8 mouse cellular contexts compared by ENCODE assay signal in genomic region chr17:50189381-50190012, GRCm38 (mm10). TPM values are rescaled to one million over a fixed set of nuclear protein-coding genes. Genes with fewer than 3 reads are reported as not detected.
A peak's percentile ranks its signal among the peaks of the same experiment; 100 is the strongest.
DNase-seq lines count a peak whose midpoint lies in the region; ATAC-seq and TF ChIP-seq lines count a peak whose summit lies in the region.

No protein-coding gene starts in this region.

- intact Hi-C loops in gastrocnemius, adult 2 months (cut with DNase I), result loop anchor here (2.0 to 5.0 kb wide), 5 partner anchors 42 to 237 kb away; no protein-coding TSS in a partner anchor

- no peak for TF ChIP-seq CTCF in cerebellum, adult 2 months (IDR thresholded peaks at IDR 0.05; ENCODE audit: borderline replicate concordance, insufficient read depth, low read depth, low read length)
- TF ChIP-seq CTCF in gastrocnemius, adult 2 months (IDR thresholded peaks at IDR 0.05), result peak; percentile 75
- TF ChIP-seq CTCF in spleen, adult 2 months (IDR thresholded peaks at IDR 0.05; ENCODE audit: extremely low read depth, insufficient read depth, insufficient read length, insufficient replicate concordance), result peak; percentile 79

- ATAC-seq in hindbrain, embryonic 13.5 days (ENCODE audit: low FRiP score), result 0 out of 2 replicates have a peak, but pooled peaks have one; percentile 44
- ATAC-seq in limb, embryonic 13.5 days (ENCODE audit: low FRiP score, low read depth), result peak; percentile 51; the same call in 1 of the 2 replicates
- ATAC-seq in midbrain, embryonic 11.5 days (ENCODE audit: low FRiP score), result peak; percentile 76

- H3K4me1 ChIP-seq in cerebellum, adult 2 months (ENCODE audit: control insufficient read depth, insufficient read depth, low read length), result peaks cover 12% of the 10 kb centered on the region
- peaks cover 39% of the 10 kb centered on the region for H3K4me1 ChIP-seq in hindbrain, embryonic 13.5 days (replicated peaks)
- H3K4me1 ChIP-seq in limb, embryonic 13.5 days, result peaks cover 23% of the 10 kb centered on the region
- peaks cover 10% of the 10 kb centered on the region for H3K4me1 ChIP-seq in midbrain, embryonic 11.5 days (ENCODE audit: control insufficient read depth, insufficient read depth, low read length)
- peaks cover 17% of the 10 kb centered on the region for H3K4me1 ChIP-seq in spleen, adult 2 months (ENCODE audit: control insufficient read depth, insufficient read depth, insufficient read length)

- 26% methylated on average over 24 of the region's 24 CpGs for WGBS in cerebellum, adult 2 months
- WGBS in hindbrain, embryonic 13.5 days, result 2% methylated on average over 24 of the region's 24 CpGs
- WGBS in limb, embryonic 13.5 days, result 2% methylated on average over 23 of the region's 24 CpGs
- 3% methylated on average over 24 of the region's 24 CpGs for WGBS in midbrain, embryonic 11.5 days
- WGBS in spleen, adult 2 months, result under 1% methylated on average over 24 of the region's 24 CpGs

- no peaks in the 10 kb centered on the region for H3K9me3 ChIP-seq in hindbrain, embryonic 13.5 days
- no peaks in the 10 kb centered on the region for H3K9me3 ChIP-seq in limb, embryonic 13.5 days
- H3K9me3 ChIP-seq in midbrain, embryonic 11.5 days (ENCODE audit: control insufficient read depth, low read length), result no peaks in the 10 kb centered on the region

- no peaks in the 10 kb centered on the region for H3K27me3 ChIP-seq in cerebellum, adult 2 months (ENCODE audit: control insufficient read depth, insufficient read depth, low read length)
- peaks cover 44% of the 10 kb centered on the region for H3K27me3 ChIP-seq in hindbrain, embryonic 13.5 days
- H3K27me3 ChIP-seq in limb, embryonic 13.5 days, result peaks cover 34% of the 10 kb centered on the region
- H3K27me3 ChIP-seq in midbrain, embryonic 11.5 days (ENCODE audit: control insufficient read depth, insufficient read depth, low read length), result peaks cover 30% of the 10 kb centered on the region
- H3K27me3 ChIP-seq in spleen, adult 2 months (ENCODE audit: control insufficient read depth, insufficient read depth, low read length), result no peaks in the 10 kb centered on the region

- H3K9ac ChIP-seq in hindbrain, embryonic 13.5 days, result peak overlapping the region; percentile 81
- peak overlapping the region; percentile 75 for H3K9ac ChIP-seq in limb, embryonic 13.5 days
- H3K9ac ChIP-seq in midbrain, embryonic 11.5 days (ENCODE audit: low read length), result peak overlapping the region; percentile 43; the same call in 1 of the 2 replicates

- peak in 1 of 2 experiments; percentile 27 for DNase-seq in cerebellum, adult 2 months
- DNase-seq in cerebellum, adult 11-12 months, result no peak
- peak; percentile 67 for DNase-seq in c-Kit-positive CD71-negative TER-119-negative erythroid progenitor cells, embryonic 14.5 days (ENCODE audit: low read depth)
- peak; percentile 83 for DNase-seq in gastrocnemius, adult 2 months
- peak; percentile 93 for DNase-seq in midbrain, embryonic 11.5 days (ENCODE audit: low spot score, missing footprints)
- DNase-seq in spleen, adult 2 months (ENCODE audit: low read depth in 1 of 2, low spot score in 2 of 2), result peak; percentile 60 to 87

- no peaks in the 10 kb centered on the region for H3K36me3 ChIP-seq in hindbrain, embryonic 13.5 days
- H3K36me3 ChIP-seq in limb, embryonic 13.5 days, result no peaks in the 10 kb centered on the region
- no peaks in the 10 kb centered on the region for H3K36me3 ChIP-seq in midbrain, embryonic 11.5 days (ENCODE audit: control insufficient read depth, insufficient read depth, low read length)
- H3K36me3 ChIP-seq in spleen, adult 2 months (ENCODE audit: control insufficient read depth, insufficient read depth, low read length), result no peaks in the 10 kb centered on the region

- peak overlapping the region; percentile 53 for H3K4me3 ChIP-seq in cerebellum, adult 2 months (replicated peaks; ENCODE audit: insufficient read depth, low read depth, low read length)
- peak overlapping the region; percentile 94 for H3K4me3 ChIP-seq in gastrocnemius, adult 2 months
- peak overlapping the region; percentile 70 for H3K4me3 ChIP-seq in hindbrain, embryonic 13.5 days
- peak overlapping the region; percentile 75 for H3K4me3 ChIP-seq in limb, embryonic 13.5 days
- H3K4me3 ChIP-seq in midbrain, embryonic 11.5 days (ENCODE audit: low read depth, low read length), result peak overlapping the region; percentile 61
- peak overlapping the region; percentile 95 for H3K4me3 ChIP-seq in spleen, adult 2 months (ENCODE audit: extremely low read depth, insufficient read depth, insufficient read length)

- H3K4me2 ChIP-seq in hindbrain, embryonic 13.5 days, result peak overlapping the region; percentile 100
- peak overlapping the region; percentile 95 for H3K4me2 ChIP-seq in limb, embryonic 13.5 days (replicated peaks)
- H3K4me2 ChIP-seq in midbrain, embryonic 11.5 days, result peak overlapping the region; percentile 97

- no peak overlapping the region for H3K27ac ChIP-seq in cerebellum, adult 2 months (ENCODE audit: insufficient read depth, low read length)
- peak overlapping the region; percentile 93 for H3K27ac ChIP-seq in gastrocnemius, adult 2 months
- H3K27ac ChIP-seq in hindbrain, embryonic 13.5 days, result no peak overlapping the region
- H3K27ac ChIP-seq in limb, embryonic 13.5 days, result no peak overlapping the region
- no peak overlapping the region for H3K27ac ChIP-seq in midbrain, embryonic 11.5 days (ENCODE audit: low read depth, low read length)
- peak overlapping the region; percentile 93 for H3K27ac ChIP-seq in spleen, adult 2 months (ENCODE audit: insufficient read depth, low read length)

- no peak for TF ChIP-seq POLR2A in cerebellum, adult 2 months (IDR thresholded peaks at IDR 0.05; ENCODE audit: borderline replicate concordance, insufficient read depth, low read length)
- peak; percentile 64; the same call in 1 of the 2 replicates for TF ChIP-seq POLR2A in spleen, adult 2 months (IDR thresholded peaks at IDR 0.05; ENCODE audit: low read depth, low read length)

RNA-seq across cellular contexts. Expression of gene Rftn1, which starts 1.0 kb away (rescaled TPM):
- 13.7 and 16.8 TPM in 2 replicates for polyA plus RNA-seq in cerebellum, adult 2 months (2012; rRNA removed)
- total RNA-seq in gastrocnemius, adult 2 months (2021), result 10 to 100 TPM; 11.4 to 16.9 TPM
- 14.2 and 17.0 TPM in 2 replicates for polyA plus RNA-seq in hindbrain, embryonic 13.5 days (2015; fragmentation: Nextera tagmentation; extraction: Ambion mirVana)
- 17.2 TPM in 2 replicates for polyA plus RNA-seq in limb, embryonic 13.5 days (2015; fragmentation: Nextera tagmentation; extraction: Ambion mirVana)
- 3.5 and 4.3 TPM in 2 replicates for polyA plus RNA-seq in midbrain, embryonic 11.5 days (2014; fragmentation: Nextera tagmentation; extraction: Ambion mirVana)
- polyA plus RNA-seq in spleen, adult 2 months (2012; rRNA removed), result 67.4 and 101 TPM in 2 replicates

Comparison
In these comparisons a context has a peak if more than half of its experiments do, and no peak if none do; other contexts are left out.
1. H3K27ac ChIP-seq: peak in gastrocnemius, adult 2 months (single experiment) and spleen, adult 2 months (single experiment); none in cerebellum, adult 2 months (single experiment), hindbrain, embryonic 13.5 days (single experiment), limb, embryonic 13.5 days (single experiment) and midbrain, embryonic 11.5 days (single experiment).
2. Peak in every context shown above with its lines, with median percentiles within 50 percentile points of each other: H3K4me3 ChIP-seq, ATAC-seq, H3K4me2 ChIP-seq and H3K9ac ChIP-seq.